Mouse (Mus musculus) embryonic fibroblast, embryonic 13.5 days (primary cell): Measurements from ENCODE around the gene Gria3. TPM values are rescaled to one million over a fixed set of nuclear protein-coding genes. Genes with fewer than 3 reads are reported as not detected.

Experiments
- H3K27ac ChIP-seq: 2 replicates; pipeline ENCODE4 v1.5.1; 2012; ENCODE audit warnings: low read length, control low read depth, inconsistent platforms; ENCODE audit not compliant: insufficient read depth
- H3K4me1 ChIP-seq: 2 replicates; pipeline ENCODE4 v1.6.1; 2011; ENCODE audit warnings: low read length; ENCODE audit not compliant: control insufficient read depth, insufficient read depth
- H3K4me3 ChIP-seq: 2 replicates; pipeline ENCODE4 v1.5.1; 2011; ENCODE audit warnings: mild to moderate bottlenecking, control low read depth, low read length; ENCODE audit not compliant: insufficient read depth
- CTCF ChIP-seq: IDR thresholded peaks from 2 replicates; pipeline ENCODE4 v1.5.1; 2011; ENCODE audit warnings: mild to moderate bottlenecking, control low read depth, low read length, moderate library complexity, borderline replicate concordance; ENCODE audit not compliant: insufficient read depth
- POLR2A ChIP-seq: IDR thresholded peaks from 2 replicates; pipeline ENCODE4 v1.6.1; 2011; ENCODE audit warnings: low read depth, mild to moderate bottlenecking, control low read depth, low read length, moderate library complexity
- polyA plus RNA-seq: library from polyadenylated mRNA; stranded (reverse); fragments of >200 nt; gene quantifications from 2 replicates; pipeline ENCODE4 v1.2.4, GENCODE M21; 2011; ENCODE audit warnings: low read depth; ENCODE audit not compliant: missing spikeins, insufficient read length

The Gria3 gene
- polyA plus RNA-seq, 1 experiment: 95.5 TPM

DNA sequence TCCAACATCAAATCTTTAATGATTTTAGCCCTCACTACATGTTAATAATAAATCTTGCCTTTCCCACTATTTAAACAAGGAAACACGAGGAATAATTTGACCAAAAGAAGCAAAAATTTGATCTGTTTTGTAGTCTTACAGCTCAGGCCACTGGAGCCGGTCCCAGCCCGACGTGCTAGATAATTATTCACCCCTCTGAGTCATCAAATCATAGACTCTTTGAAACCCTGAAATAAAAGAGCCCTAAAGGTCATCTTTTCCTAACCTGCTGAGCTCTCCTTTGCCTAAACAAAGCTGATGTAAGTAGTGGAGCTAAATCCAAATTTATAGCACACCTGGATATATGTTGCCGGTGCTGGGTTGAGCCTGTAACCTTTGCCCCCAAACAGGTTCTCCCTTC lies 27.4 kb downstream of the Gria3 start:
- Histone ChIP-seq H3K4me1 (no peaks in the 10 kb centered on the region), H3K4me3 (no peak overlapping the region), H3K27ac (no peak overlapping the region)
- no peak for TF ChIP-seq POLR2A
- no peak for TF ChIP-seq CTCF

GRCm38 (mm10) chrX:41435541-41435940 lies 34.9 kb downstream of the Gria3 start:
- no peak overlapping the region for H3K27ac ChIP-seq
- H3K4me3 ChIP-seq: no peak overlapping the region
- TF ChIP-seq CTCF (no peak), POLR2A (no peak)
- H3K4me1 ChIP-seq: no peaks in the 10 kb centered on the region; the same call in 1 of the 2 replicates

- TF ChIP-seq CTCF (no peak), POLR2A (no peak)
- Histone ChIP-seq H3K4me3 (no peak overlapping the region), H3K27ac (no peak overlapping the region), H3K4me1 (no peaks in the 10 kb centered on the region; the same call in 1 of the 2 replicates)
Measured at GRCm38 (mm10) chrX:41438841-41439240, 38.2 kb downstream of the Gria3 start.

DNA sequence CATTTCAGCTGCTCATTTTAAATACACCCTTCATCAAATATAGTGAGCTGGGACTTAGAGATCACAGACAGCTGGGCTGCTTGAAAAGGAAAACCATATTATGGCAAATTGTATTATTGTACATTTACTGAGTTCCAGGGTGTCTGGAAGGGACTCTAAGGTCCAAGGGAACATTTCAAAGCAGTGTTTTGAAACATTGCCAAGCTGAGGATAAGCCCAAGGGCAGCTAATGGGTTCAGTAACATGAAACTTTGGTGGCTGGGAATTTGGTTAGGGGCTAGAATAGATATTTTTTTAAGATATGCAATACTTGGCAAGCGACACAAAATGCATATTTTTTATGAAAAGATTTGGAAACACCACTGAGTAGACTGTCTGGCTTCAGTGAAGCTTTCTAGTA lies 48.2 kb downstream of the Gria3 start:
- H3K4me1 ChIP-seq: no peaks in the 10 kb centered on the region
- TF ChIP-seq POLR2A (no peak), CTCF (no peak)
- no peak overlapping the region for H3K27ac ChIP-seq
- no peak overlapping the region for H3K4me3 ChIP-seq

DNA sequence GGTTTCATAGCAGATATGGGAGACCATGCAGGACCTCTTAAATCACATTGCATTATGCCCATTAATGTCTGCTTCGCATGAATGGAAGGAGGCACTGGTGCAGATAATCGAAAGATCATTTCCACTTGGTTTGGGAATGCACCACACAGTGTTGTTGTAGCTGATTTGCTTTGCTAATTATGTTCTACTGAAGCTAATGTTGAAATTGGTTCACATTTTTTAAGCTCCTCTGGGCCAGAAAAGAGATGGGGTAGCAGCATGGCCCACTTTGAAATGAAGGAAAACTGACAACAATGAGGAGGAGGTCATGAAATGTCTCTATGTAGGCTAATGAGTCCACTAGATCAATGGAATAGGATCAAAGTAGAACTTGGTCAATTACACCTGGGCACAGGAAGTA lies 76.8 kb downstream of the Gria3 start:
- H3K27ac ChIP-seq: no peak overlapping the region
- H3K4me3 ChIP-seq: no peak overlapping the region
- TF ChIP-seq POLR2A (no peak), CTCF (no peak)
- no peaks in the 10 kb centered on the region for H3K4me1 ChIP-seq

- Histone ChIP-seq H3K4me1 (no peaks in the 10 kb centered on the region), H3K4me3 (no peak overlapping the region), H3K27ac (no peak overlapping the region)
- no peak for TF ChIP-seq POLR2A
- no peak for TF ChIP-seq CTCF
Measured at GRCm38 (mm10) chrX:41496528-41496927, 95.9 kb downstream of the Gria3 start.

GRCm38 (mm10) chrX:41505371-41505770 lies 104.7 kb downstream of the Gria3 start:
- H3K4me3 ChIP-seq: no peak overlapping the region
- TF ChIP-seq POLR2A (no peak), CTCF (no peak)
- H3K27ac ChIP-seq: no peak overlapping the region
- no peaks in the 10 kb centered on the region for H3K4me1 ChIP-seq

- H3K4me3 ChIP-seq: no peak overlapping the region
- TF ChIP-seq CTCF (no peak), POLR2A (no peak)
- H3K4me1 ChIP-seq: no peaks in the 10 kb centered on the region
- H3K27ac ChIP-seq: no peak overlapping the region
Measured at GRCm38 (mm10) chrX:41507959-41508358, 107.3 kb downstream of the Gria3 start.

GRCm38 (mm10) chrX:41514982-41515381 lies 114.3 kb downstream of the Gria3 start:
- Histone ChIP-seq H3K27ac (no peak overlapping the region), H3K4me3 (no peak overlapping the region), H3K4me1 (no peaks in the 10 kb centered on the region)
- TF ChIP-seq CTCF: no peak
- TF ChIP-seq POLR2A: no peak

DNA sequence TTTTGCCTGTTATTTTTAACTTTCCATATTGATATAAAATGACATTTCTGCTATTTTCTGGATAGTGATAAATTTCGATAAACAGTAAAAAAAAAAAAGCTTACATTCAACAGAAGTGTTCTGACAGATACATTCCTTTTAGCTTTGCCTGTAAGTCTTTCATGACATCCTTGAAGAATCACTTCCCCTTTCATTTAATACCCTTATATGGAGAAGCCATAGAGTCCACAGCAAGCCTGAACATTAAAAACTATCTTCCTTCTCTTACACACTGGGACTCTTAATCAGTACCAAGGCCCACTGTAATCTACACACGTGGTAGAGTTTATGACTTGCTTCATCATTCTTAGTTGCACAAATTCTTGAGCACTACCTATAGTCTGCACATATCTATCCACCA lies 131.9 kb downstream of the Gria3 start:
- no peak overlapping the region for H3K4me3 ChIP-seq
- no peaks in the 10 kb centered on the region for H3K4me1 ChIP-seq
- no peak overlapping the region for H3K27ac ChIP-seq
- no peak for TF ChIP-seq POLR2A
- TF ChIP-seq CTCF: no peak

DNA sequence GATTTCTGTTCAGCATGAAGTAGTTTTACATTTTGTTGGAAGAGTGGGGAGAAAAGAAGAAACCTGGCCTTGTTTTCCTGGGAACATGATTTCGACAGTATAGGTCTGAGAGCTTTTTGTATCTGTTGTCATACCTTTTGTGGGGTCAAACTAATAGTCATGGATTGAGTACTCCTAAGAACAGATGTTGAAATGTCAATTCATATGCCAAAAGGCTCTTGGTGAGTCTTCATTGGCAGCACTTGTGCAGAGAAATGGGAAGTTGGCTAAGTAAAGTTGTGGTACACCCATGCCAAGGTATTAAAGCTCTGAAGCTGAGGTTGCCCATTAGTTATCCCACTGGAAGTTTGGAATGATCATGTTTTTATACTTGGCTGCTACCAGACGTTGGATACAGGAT lies 135.2 kb downstream of the Gria3 start:
- no peaks in the 10 kb centered on the region for H3K4me1 ChIP-seq
- H3K27ac ChIP-seq: no peak overlapping the region
- H3K4me3 ChIP-seq: no peak overlapping the region
- no peak for TF ChIP-seq POLR2A
- TF ChIP-seq CTCF: no peak
